Mouse (Mus musculus) spleen, adult 2 months (tissue): Measurements from ENCODE around the gene Nrxn3. TPM values are rescaled to one million over a fixed set of nuclear protein-coding genes. Genes with fewer than 3 reads are reported as not detected.

Source experiments
- DNase-seq, 2 experiments: peaks; one replicate each; pipeline versions ENCODE4 v3.0.0 to v3.0.0-alpha.2; 2012 to 2021; ENCODE audit warnings: low spot score in 2 of 2, low read depth in 1 of 2
- H3K27ac ChIP-seq: fragments of 200-500 bp; 2 replicates; pipeline ENCODE4 v1.5.1; 2012; ENCODE audit warnings: low read length, inconsistent platforms; ENCODE audit not compliant: insufficient read depth
- H3K27me3 ChIP-seq: fragments of 200-500 bp; 2 replicates; pipeline ENCODE4 v1.6.1; 2012; ENCODE audit warnings: mild to moderate bottlenecking, moderate library complexity, low read length, inconsistent platforms; ENCODE audit not compliant: control insufficient read depth, insufficient read depth
- H3K36me3 ChIP-seq: fragments of 200-500 bp; 2 replicates; pipeline ENCODE4 v1.6.1; 2012; ENCODE audit warnings: mild to moderate bottlenecking, low read length, inconsistent platforms; ENCODE audit not compliant: control insufficient read depth, insufficient read depth
- H3K4me1 ChIP-seq: fragments of 200-500 bp; 2 replicates; pipeline ENCODE4 v1.6.1; 2011; ENCODE audit warnings: inconsistent platforms; ENCODE audit not compliant: control insufficient read depth, insufficient read depth, insufficient read length
- H3K4me3 ChIP-seq: fragments of 200-500 bp; 2 replicates; pipeline ENCODE4 v1.5.1; 2011; ENCODE audit warnings: mild to moderate bottlenecking, inconsistent platforms; ENCODE audit not compliant: insufficient read depth, insufficient read length; ENCODE audit errors: extremely low read depth
- CTCF ChIP-seq: fragments of 200-500 bp; IDR thresholded peaks from 2 replicates; pipeline ENCODE4 v1.5.1; 2011; ENCODE audit warnings: mild to moderate bottlenecking, inconsistent platforms; ENCODE audit not compliant: insufficient read depth, insufficient read length, insufficient replicate concordance; ENCODE audit errors: extremely low read depth
- POLR2A ChIP-seq: fragments of 200-500 bp; IDR thresholded peaks from 2 replicates; pipeline ENCODE4 v1.6.1; 2011; ENCODE audit warnings: low read depth, low read length, inconsistent platforms
- WGBS: fragments of 180-500 bp; shearing (Covaris S2); methylation state at CpG from one replicate; pipeline ENCODE4 v1.1.7; 2018; 5-methylcytosine and 5-hydroxymethylcytosine counted together
- polyA plus RNA-seq: library from polyadenylated mRNA; depleted of rRNA; stranded (reverse); fragments of >200 nt; gene quantifications from 2 replicates; pipeline ENCODE4 v1.2.3, GENCODE M21; 2012

Nrxn3 gene
- polyA plus RNA-seq, 1 experiment: not detected

DNA sequence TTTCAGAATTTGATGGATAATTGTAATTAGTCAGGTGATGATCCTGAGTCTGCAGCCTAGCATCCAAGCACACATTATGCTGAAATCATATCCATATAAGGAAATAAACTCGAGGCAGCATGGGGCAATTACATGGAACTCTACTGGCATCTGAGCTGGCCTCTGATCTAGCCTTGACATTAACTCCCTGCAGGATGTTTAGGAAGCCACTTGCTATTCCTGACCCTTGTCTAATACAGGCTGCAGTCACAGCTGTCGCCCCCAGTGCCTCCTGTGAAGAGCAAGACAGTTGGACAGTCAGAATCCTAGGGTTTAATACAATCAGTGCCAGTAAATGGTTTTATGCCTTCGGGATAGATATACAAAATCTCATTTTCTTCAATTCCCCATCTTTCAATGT, 781.4 kb downstream of the Nrxn3 start:
- H3K27me3 ChIP-seq: no peaks in the 10 kb centered on the region
- DNase-seq: no peak
- 62% methylated on average over 3 of the region's 3 CpGs for WGBS
- H3K36me3 ChIP-seq: no peaks in the 10 kb centered on the region
- no peaks in the 10 kb centered on the region for H3K4me1 ChIP-seq
- no peak overlapping the region for H3K27ac ChIP-seq
- TF ChIP-seq CTCF (no peak), POLR2A (no peak)
- H3K4me3 ChIP-seq: no peak overlapping the region

DNA sequence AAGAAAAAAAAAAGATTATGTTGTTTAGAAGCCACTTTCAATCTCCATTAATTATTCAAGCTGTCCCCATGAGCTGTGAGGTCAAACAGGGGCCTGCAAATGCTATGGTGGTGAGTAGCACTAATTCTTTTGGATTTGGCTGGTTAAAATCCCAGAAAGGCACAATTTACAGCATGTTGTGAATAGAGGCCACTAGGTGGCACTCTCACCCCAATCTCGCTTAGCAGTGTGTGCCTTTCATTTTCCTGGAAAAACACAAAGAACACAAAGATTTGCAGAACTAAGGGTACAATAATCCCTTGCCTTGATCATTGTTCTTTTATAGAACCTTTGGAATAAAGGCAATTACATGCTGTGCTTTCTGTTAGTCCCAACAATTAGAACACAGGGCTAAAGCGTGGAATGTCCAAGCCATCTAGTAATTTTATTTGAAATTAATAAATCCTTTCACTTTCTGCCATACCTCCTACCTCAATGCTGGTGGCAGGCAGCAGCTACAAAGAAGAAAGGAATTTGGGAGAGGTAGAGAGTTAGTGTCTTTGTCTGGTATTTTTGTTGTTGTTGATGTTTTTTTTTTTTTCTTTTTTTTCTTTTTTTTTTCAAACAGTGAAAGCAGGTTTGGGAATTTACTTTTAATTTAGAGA, 782.6 kb downstream of the Nrxn3 start:
- Histone ChIP-seq H3K4me1 (no peaks in the 10 kb centered on the region), H3K4me3 (no peak overlapping the region), H3K36me3 (no peaks in the 10 kb centered on the region), H3K27ac (no peak overlapping the region), H3K27me3 (no peaks in the 10 kb centered on the region)
- DNase-seq: no peak
- 52% methylated on average over 2 of the region's 2 CpGs for WGBS
- TF ChIP-seq CTCF: no peak
- no peak for TF ChIP-seq POLR2A

DNA sequence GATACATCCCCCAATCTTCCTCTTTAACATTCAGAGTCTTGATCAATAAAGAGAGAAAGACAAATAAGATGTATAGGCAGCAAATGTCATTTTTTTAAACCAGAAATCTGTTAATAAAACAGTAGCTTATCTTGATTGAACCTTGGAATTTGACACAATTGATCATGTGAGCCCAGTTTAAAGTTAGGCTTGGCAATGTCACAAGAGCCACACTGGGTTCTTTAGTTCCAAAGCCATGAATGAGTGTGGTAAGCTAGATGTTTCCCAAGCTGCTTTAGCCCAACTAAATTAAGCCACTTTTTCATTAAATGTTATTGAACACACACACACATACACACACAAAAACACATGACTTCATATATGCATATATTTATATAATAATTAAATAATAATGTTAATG, 786.3 kb downstream of the Nrxn3 start:
- Histone ChIP-seq H3K4me1 (no peaks in the 10 kb centered on the region), H3K4me3 (no peak overlapping the region), H3K36me3 (no peaks in the 10 kb centered on the region), H3K27me3 (no peaks in the 10 kb centered on the region), H3K27ac (no peak overlapping the region)
- TF ChIP-seq POLR2A: no peak
- TF ChIP-seq CTCF: no peak
- DNase-seq: no peak

DNA sequence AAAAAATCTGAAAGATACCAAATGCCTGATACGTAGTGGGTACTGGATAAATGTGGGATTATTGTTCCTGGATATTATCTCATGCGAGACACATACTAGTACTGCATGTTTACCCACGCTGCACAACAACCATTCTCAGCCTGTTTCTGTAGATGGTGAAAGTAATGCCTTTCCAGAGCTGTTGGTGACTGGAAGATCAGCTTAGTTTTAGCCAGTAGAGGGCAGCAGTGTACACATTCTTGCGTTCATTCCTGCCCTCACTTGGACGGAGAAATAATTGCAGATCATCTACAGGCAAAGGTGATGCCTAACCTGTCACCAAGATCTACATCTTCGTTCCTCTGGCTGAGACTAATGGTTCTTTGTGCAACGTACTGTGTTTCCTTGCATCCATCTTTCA, 791.1 kb downstream of the Nrxn3 start:
- TF ChIP-seq CTCF: no peak
- TF ChIP-seq POLR2A: no peak
- 37% methylated on average over 7 of the region's 7 CpGs for WGBS
- DNase-seq: no peak
- no peaks in the 10 kb centered on the region for H3K4me1 ChIP-seq
- no peak overlapping the region for H3K4me3 ChIP-seq
- no peaks in the 10 kb centered on the region for H3K27me3 ChIP-seq
- no peak overlapping the region for H3K27ac ChIP-seq
- H3K36me3 ChIP-seq: no peaks in the 10 kb centered on the region

DNA sequence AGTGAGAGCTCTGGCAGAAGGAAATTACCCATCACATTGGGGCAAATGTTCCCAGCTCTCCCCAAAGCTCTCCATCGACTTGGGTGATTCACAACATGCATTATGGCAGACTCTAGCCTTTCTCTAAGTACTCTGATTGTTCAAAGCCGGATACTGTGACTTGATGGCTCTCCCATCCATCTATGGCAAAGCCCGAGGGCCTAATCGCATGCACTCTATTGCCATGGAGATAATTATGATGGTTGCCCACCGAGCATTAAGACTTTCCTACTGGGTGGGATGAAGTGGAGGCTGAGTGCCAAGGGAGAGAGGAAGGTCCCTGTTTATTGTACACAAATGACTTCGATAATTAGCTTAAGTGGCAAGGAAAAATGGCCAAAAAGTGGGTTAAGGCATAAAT, 793.4 kb downstream of the Nrxn3 start:
- H3K4me1 ChIP-seq: no peaks in the 10 kb centered on the region
- DNase-seq: no peak
- no peaks in the 10 kb centered on the region for H3K36me3 ChIP-seq
- TF ChIP-seq POLR2A (no peak), CTCF (no peak)
- 86% methylated on average over 6 of the region's 6 CpGs for WGBS
- no peaks in the 10 kb centered on the region for H3K27me3 ChIP-seq
- no peak overlapping the region for H3K27ac ChIP-seq
- no peak overlapping the region for H3K4me3 ChIP-seq

DNA sequence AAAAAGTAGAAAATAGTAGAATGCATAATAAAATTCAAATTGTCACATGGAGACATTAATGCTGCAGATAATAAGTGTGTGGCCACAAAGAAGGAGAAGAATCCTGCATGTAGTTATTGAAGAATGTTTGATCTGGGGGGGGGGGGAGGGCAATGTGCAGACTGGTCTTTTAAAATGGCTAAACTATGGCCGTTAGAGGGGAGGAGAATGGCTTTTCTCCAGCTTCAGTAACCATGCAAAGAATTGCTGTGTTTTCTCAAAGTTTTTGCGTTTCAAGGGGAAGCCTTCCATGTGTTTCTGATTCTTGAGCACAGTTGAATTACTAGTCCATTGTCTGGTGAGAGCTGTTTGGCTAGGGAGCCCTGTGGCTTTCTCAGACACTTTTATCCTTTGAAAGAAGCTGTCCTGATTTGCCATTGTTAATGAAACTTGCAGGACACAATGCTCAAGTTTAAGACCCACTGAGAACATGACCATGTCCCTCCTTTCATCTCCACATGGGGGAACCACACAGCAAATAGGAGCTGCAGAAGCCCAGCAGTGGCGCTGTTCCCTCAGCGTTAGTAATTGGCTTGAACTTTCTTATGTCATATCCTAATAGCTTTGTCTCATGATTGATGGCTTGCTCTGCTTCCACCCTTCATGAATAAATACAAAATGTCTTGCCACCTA, 808.1 kb downstream of the Nrxn3 start:
- no peaks in the 10 kb centered on the region for H3K36me3 ChIP-seq
- no peaks in the 10 kb centered on the region for H3K27me3 ChIP-seq
- 34% methylated on average over 4 of the region's 4 CpGs for WGBS
- DNase-seq: no peak
- H3K27ac ChIP-seq: no peak overlapping the region
- H3K4me3 ChIP-seq: no peak overlapping the region
- TF ChIP-seq CTCF (no peak), POLR2A (no peak)
- H3K4me1 ChIP-seq: no peaks in the 10 kb centered on the region

DNA sequence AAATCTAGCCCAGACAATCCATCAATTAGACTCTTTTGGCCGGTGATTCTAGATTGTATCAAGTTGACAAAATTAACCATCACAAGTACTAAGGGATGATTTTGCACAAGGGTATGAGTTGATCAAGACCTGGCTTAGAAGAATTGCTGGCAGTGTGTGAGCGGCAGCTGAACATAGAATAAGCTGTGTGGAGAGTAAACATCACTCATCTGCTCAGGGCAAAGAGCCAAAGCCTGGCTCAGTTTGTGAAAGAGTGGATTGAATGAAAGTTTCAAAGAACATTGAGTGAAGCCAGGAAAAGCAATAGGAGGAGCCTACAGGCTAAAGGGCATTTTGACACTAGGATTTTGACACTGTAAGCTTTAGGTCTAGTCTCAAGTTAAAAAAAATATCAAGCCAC, 828.6 kb downstream of the Nrxn3 start:
- Histone ChIP-seq H3K4me3 (no peak overlapping the region), H3K27ac (no peak overlapping the region), H3K27me3 (no peaks in the 10 kb centered on the region), H3K4me1 (no peaks in the 10 kb centered on the region), H3K36me3 (no peaks in the 10 kb centered on the region)
- WGBS: 84% methylated on average over 2 of the region's 2 CpGs
- no peak for DNase-seq
- TF ChIP-seq POLR2A: no peak
- no peak for TF ChIP-seq CTCF
